Mouse (Mus musculus) kidney, embryonic 16.5 days (tissue): ENCODE data around the gene Lhpp. TPM values are rescaled to one million over a fixed set of nuclear protein-coding genes. Genes with fewer than 3 reads are reported as not detected.

ENCODE experiments used
- ATAC-seq: fragments of 200-750 bp; cut with Nextera tagmentation; 2 replicates; pipeline ENCODE4 v1.8.0; 2017; ENCODE audit warnings: moderate TSS enrichment; ENCODE audit not compliant: low FRiP score, low TSS enrichment
- H3K27ac ChIP-seq: fragments of 300-500 bp; sonication (generic); 2 replicates; pipeline ENCODE4 v1.5.1; 2014; ENCODE audit warnings: low read length
- H3K27me3 ChIP-seq: fragments of 300-500 bp; sonication (generic); 2 replicates; pipeline ENCODE4 v1.6.1; 2014; ENCODE audit warnings: low read length, control low read depth, mixed read lengths; ENCODE audit not compliant: insufficient read depth
- H3K36me3 ChIP-seq: fragments of 300-500 bp; sonication (generic); 2 replicates; pipeline ENCODE4 v1.6.1; 2014; ENCODE audit warnings: low read length, control low read depth, mixed read lengths; ENCODE audit not compliant: insufficient read depth
- H3K4me1 ChIP-seq: fragments of 300-500 bp; sonication (generic); 2 replicates; pipeline ENCODE4 v1.6.1; 2014; ENCODE audit warnings: low read length, control low read depth, mixed read lengths; ENCODE audit not compliant: insufficient read depth
- H3K4me2 ChIP-seq: fragments of 300-500 bp; sonication (generic); replicated peaks from 2 replicates; pipeline ENCODE4 v1.6.1; 2014; ENCODE audit warnings: low read depth, low read length
- H3K4me3 ChIP-seq: fragments of 300-500 bp; sonication (generic); 2 replicates; pipeline ENCODE4 v1.5.1; 2014; ENCODE audit warnings: mild to moderate bottlenecking, low read length
- H3K9ac ChIP-seq: fragments of 300-500 bp; sonication (generic); replicated peaks from 2 replicates; pipeline ENCODE4 v1.6.1; 2014; ENCODE audit warnings: low read length
- H3K9me3 ChIP-seq: fragments of 300-500 bp; sonication (generic); 2 replicates; pipeline ENCODE4 v1.6.1; 2016; ENCODE audit warnings: low read length, control low read depth
- WGBS: fragments of 180-500 bp; shearing (Covaris S2); extraction: QIAGEN DNeasy Blood & Tissue Kit; methylation state at CpG from one replicate; pipeline ENCODE4 v1.1.7; 2014; 5-methylcytosine and 5-hydroxymethylcytosine counted together
- polyA plus RNA-seq: library from polyadenylated mRNA; unstranded; fragments of >200 nt; fragmentation: Nextera tagmentation; extraction: Ambion mirVana; gene quantifications from 2 replicates; pipeline ENCODE4 v1.2.1, GENCODE M21; 2015

Gene Lhpp
- polyA plus RNA-seq, 1 experiment from 2014 or later: 24.3 TPM

GRCm38 (mm10) chr7:132686515-132686914 is 76.1 kb downstream of the Lhpp start:
- no peaks in the 10 kb centered on the region for H3K27me3 ChIP-seq
- H3K4me3 ChIP-seq: no peak overlapping the region
- no peak for ATAC-seq
- H3K27ac ChIP-seq: no peak overlapping the region
- no peaks in the 10 kb centered on the region for H3K36me3 ChIP-seq
- peaks cover 15% of the 10 kb centered on the region for H3K4me1 ChIP-seq
- H3K9me3 ChIP-seq: no peaks in the 10 kb centered on the region
- no peak overlapping the region for H3K4me2 ChIP-seq
- 85% methylated on average over 3 of the region's 3 CpGs for WGBS
- no peak overlapping the region for H3K9ac ChIP-seq

- H3K9ac ChIP-seq: 0 out of 2 replicates have a peak overlapping the region, but pooled peaks have one; percentile 25
- no peaks in the 10 kb centered on the region for H3K9me3 ChIP-seq
- peak overlapping the region; percentile 70 for H3K27ac ChIP-seq
- H3K4me2 ChIP-seq: no peak overlapping the region
- H3K27me3 ChIP-seq: no peaks in the 10 kb centered on the region
- peak; percentile 72; the same call in 1 of the 2 replicates for ATAC-seq
- H3K4me3 ChIP-seq: no peak overlapping the region
- peaks cover 17% of the 10 kb centered on the region for H3K4me1 ChIP-seq
- WGBS: 35% methylated on average over 2 of the region's 2 CpGs
- H3K36me3 ChIP-seq: no peaks in the 10 kb centered on the region
These were observed 77.5 kb downstream of the Lhpp start for GRCm38 (mm10) chr7:132687897-132688296.

- Histone ChIP-seq H3K4me3 (no peak overlapping the region), H3K27me3 (no peaks in the 10 kb centered on the region), H3K36me3 (no peaks in the 10 kb centered on the region), H3K4me2 (no peak overlapping the region), H3K4me1 (peaks cover 20% of the 10 kb centered on the region), H3K27ac (peak overlapping the region; percentile 70; the same call in 1 of the 2 replicates), H3K9me3 (no peaks in the 10 kb centered on the region), H3K9ac (no peak overlapping the region)
- WGBS: 61% methylated on average over 5 of the region's 5 CpGs
- ATAC-seq: no peak
These were observed 78.3 kb downstream of the Lhpp start for GRCm38 (mm10) chr7:132688721-132689120.

DNA sequence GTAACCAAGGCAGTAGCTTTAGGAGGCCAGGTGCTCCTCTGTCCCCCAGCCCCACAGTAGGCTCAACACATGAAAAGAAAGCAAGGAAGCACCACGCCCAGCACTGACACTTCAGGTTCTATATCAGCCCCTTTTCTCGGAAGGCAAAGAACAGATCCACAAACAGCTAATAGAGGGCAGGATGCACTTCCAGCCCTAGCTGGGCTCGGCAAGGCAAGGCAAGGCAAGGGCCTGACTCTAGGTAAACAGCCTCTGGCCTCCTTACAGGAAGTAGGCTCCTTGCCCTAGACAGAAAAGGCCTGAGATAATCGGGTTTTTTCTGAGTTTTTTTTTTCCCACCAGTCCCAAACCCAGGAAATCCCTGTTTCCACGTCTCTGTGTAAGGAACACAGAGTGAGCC is 79.3 kb downstream of the Lhpp start:
- Histone ChIP-seq H3K9ac (no peak overlapping the region), H3K9me3 (no peaks in the 10 kb centered on the region), H3K27me3 (no peaks in the 10 kb centered on the region), H3K4me2 (no peak overlapping the region), H3K4me1 (peaks cover 20% of the 10 kb centered on the region), H3K4me3 (no peak overlapping the region), H3K27ac (no peak overlapping the region; the same call in 1 of the 2 replicates), H3K36me3 (no peaks in the 10 kb centered on the region)
- 49% methylated on average over 5 of the region's 5 CpGs for WGBS
- no peak for ATAC-seq

GRCm38 (mm10) chr7:132690716-132691472 is 80.5 kb downstream of the Lhpp start:
- peaks cover 20% of the 10 kb centered on the region for H3K4me1 ChIP-seq
- ATAC-seq: no peak
- WGBS: 88% methylated on average over 14 of the region's 14 CpGs

GRCm38 (mm10) chr7:132692719-132693118 is 82.3 kb downstream of the Lhpp start:
- no peaks in the 10 kb centered on the region for H3K36me3 ChIP-seq
- peaks cover 16% of the 10 kb centered on the region for H3K4me1 ChIP-seq
- no peak overlapping the region for H3K9ac ChIP-seq
- H3K27me3 ChIP-seq: no peaks in the 10 kb centered on the region
- H3K9me3 ChIP-seq: no peaks in the 10 kb centered on the region
- no peak overlapping the region for H3K4me3 ChIP-seq
- ATAC-seq: no peak
- H3K27ac ChIP-seq: peak overlapping the region; percentile 60; the same call in 1 of the 2 replicates
- H3K4me2 ChIP-seq: no peak overlapping the region
- WGBS: 72% methylated on average over 9 of the region's 9 CpGs

More at GRCm38 (mm10) chr7:132690716-132691472, 80.5 kb downstream of the Lhpp start:
- H3K36me3 ChIP-seq: no peaks in the 10 kb centered on the region
- no peaks in the 10 kb centered on the region for H3K27me3 ChIP-seq
- no peak overlapping the region for H3K9ac ChIP-seq
- no peak overlapping the region for H3K4me2 ChIP-seq
- no peak overlapping the region for H3K27ac ChIP-seq
- no peaks in the 10 kb centered on the region for H3K9me3 ChIP-seq
- H3K4me3 ChIP-seq: no peak overlapping the region

GRCm38 (mm10) chr7:132693561-132693960 is 83.1 kb downstream of the Lhpp start:
- WGBS: 73% methylated on average over 2 of the region's 2 CpGs
- Histone ChIP-seq H3K4me1 (peaks cover 7% of the 10 kb centered on the region; the same call in 1 of the 2 replicates), H3K27me3 (no peaks in the 10 kb centered on the region), H3K9me3 (no peaks in the 10 kb centered on the region), H3K36me3 (no peaks in the 10 kb centered on the region), H3K27ac (peak overlapping the region; percentile 34; the same call in 1 of the 2 replicates), H3K4me3 (no peak overlapping the region), H3K4me2 (no peak overlapping the region), H3K9ac (no peak overlapping the region)
- ATAC-seq: peak; percentile 58

GRCm38 (mm10) chr7:132697258-132697796 is 86.9 kb downstream of the Lhpp start:
- no peak for ATAC-seq
- Histone ChIP-seq H3K9me3 (no peaks in the 10 kb centered on the region), H3K9ac (no peak overlapping the region), H3K4me3 (no peak overlapping the region), H3K27ac (no peak overlapping the region), H3K27me3 (no peaks in the 10 kb centered on the region), H3K4me1 (0 out of 2 replicates have a peak, but pooled peaks cover 11% of the 10 kb centered on the region), H3K4me2 (no peak overlapping the region), H3K36me3 (no peaks in the 10 kb centered on the region)
- WGBS: 85% methylated on average over 8 of the region's 8 CpGs

GRCm38 (mm10) chr7:132698737-132699136 is 88.3 kb downstream of the Lhpp start:
- H3K4me1 ChIP-seq: 0 out of 2 replicates have a peak, but pooled peaks cover 7% of the 10 kb centered on the region
- H3K27me3 ChIP-seq: no peaks in the 10 kb centered on the region
- WGBS: 83% methylated on average over 4 of the region's 4 CpGs
- H3K9ac ChIP-seq: no peak overlapping the region
- no peaks in the 10 kb centered on the region for H3K9me3 ChIP-seq
- no peak overlapping the region for H3K27ac ChIP-seq
- no peak for ATAC-seq
- no peak overlapping the region for H3K4me2 ChIP-seq
- no peaks in the 10 kb centered on the region for H3K36me3 ChIP-seq
- no peak overlapping the region for H3K4me3 ChIP-seq

- no peak overlapping the region for H3K4me2 ChIP-seq
- no peak overlapping the region for H3K9ac ChIP-seq
- no peaks in the 10 kb centered on the region for H3K9me3 ChIP-seq
- no peak overlapping the region for H3K27ac ChIP-seq
- 0 out of 2 replicates have a peak, but pooled peaks cover 7% of the 10 kb centered on the region for H3K4me1 ChIP-seq
- WGBS: 56% methylated on average over 4 of the region's 4 CpGs
- ATAC-seq: no peak
- H3K4me3 ChIP-seq: no peak overlapping the region
- H3K36me3 ChIP-seq: no peaks in the 10 kb centered on the region
- H3K27me3 ChIP-seq: no peaks in the 10 kb centered on the region
These were observed 88.7 kb downstream of the Lhpp start for GRCm38 (mm10) chr7:132699165-132699564.
